Mouse (Mus musculus) frontal cortex, postnatal 36 days (tissue): Measurements from ENCODE around the gene Xlr5c.
A peak's percentile ranks its signal among the peaks of the same experiment; 100 is the strongest.
"Not testable (repeated sequence)": the region's sequence is repeated elsewhere in the genome, so short reads cannot be mapped to it uniquely, and the experiment has no call there.

Source experiments
- DNase-seq, 2 experiments: peaks; one replicate each; pipeline ENCODE4 v3.0.0; 2022; ENCODE audit warnings: low spot score in 2 of 2

Gene Xlr5c

DNA sequence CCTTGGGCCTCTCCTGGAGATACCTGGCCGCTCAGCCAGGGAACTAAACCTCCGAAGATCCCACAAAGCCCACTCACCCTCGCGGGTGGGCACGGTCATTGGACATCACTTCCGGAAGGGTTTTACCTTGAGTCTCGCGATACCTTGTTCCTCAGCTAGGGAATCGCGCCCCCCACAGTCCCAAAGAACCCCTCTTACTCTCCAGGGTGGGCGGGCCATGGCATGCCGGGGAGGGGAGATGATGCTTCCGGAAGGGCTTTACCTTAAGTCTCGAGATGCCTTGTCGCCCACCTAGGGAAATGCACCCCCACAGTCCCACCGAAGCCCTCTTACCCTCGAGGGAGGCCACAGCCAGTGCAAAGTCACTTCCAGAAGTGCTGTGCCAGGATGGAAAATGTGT, at the start of gene Xlr5c, which contains the start of gene Xlr5a:
Xlr5c (minus strand) TSS at position 101 of the 400 bp plus-strand sequence.
Xlr5a (minus strand) TSS at position 101 of the 400 bp plus-strand sequence.
- not testable (repeated sequence) for DNase-seq

- DNase-seq: peak; percentile 52 to 57
Observed at GRCm38 (mm10) chrX:73342483-73342895, 49.7 kb upstream of the Xlr5c start, which contains the start of gene Zfp275. Gene Zfp275, plus strand, starts transcription at chrX:73342621.

DNA sequence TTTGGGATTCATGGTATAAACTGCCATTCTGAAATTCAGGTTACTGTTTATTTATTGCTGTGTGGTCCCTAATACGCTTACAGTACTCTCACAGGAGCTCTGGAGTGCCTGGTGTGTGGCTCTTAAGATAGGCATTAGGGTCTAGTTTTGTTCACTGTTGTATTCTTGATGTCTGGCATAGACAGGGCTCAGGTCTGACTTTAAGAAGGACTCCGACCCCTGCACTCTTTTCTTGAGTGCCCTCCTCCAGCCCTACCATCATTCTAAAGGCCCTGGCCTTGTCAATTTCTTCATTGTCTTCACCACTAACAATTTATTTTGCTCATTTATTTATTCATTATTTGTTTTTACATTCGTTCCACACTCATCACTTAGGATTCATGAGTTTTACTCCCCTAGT, 49.3 kb upstream of the Xlr5c start:
- DNase-seq: no peak

GRCm38 (mm10) chrX:73341473-73341872, 48.7 kb upstream of the Xlr5c start:
- no peak for DNase-seq

DNA sequence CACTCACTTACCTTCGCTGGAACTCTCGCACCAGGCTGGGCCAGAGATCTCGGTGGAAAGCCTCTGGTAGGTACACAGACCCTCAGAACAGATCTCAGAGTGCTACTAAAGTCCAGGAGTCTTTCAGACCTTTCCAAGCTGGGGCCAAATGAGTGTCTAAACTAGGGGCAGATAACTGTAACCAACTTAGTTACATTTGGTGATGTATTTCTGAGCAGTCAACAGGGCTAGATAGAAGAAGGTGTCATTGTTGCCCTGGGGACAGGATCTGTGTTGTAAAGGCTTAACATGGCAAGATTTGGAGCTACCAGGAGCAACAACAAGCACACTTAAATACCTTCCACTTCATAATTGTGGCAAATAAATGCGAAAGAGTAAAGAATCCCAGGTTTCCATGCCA, 44.0 kb upstream of the Xlr5c start, which contains the start of gene Gm45015:
Gm45015 (minus strand) TSS at position 101 of the 400 bp plus-strand sequence.
- no peak for DNase-seq

DNA sequence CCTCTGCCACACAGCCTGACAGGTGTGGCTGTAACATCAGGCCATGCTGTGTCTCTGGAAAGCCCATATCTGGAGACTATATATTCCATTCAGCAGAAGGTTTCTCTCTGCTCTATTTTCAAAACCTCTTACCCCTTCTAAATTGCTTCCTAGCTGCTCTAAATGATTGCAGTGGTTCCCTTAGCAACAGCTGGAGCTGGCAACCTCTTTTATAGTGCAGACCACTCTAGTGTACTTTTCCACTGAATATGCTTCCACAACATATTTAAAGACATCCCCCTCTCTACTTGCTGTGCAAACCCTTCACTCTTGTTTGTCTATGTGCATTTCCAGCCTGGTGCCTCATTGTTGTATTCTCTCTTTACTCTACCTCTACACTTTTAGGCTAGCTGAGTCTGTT, 40.8 kb upstream of the Xlr5c start:
- DNase-seq: no peak

GRCm38 (mm10) chrX:73327215-73327614, 34.4 kb upstream of the Xlr5c start:
- DNase-seq: no peak

DNA sequence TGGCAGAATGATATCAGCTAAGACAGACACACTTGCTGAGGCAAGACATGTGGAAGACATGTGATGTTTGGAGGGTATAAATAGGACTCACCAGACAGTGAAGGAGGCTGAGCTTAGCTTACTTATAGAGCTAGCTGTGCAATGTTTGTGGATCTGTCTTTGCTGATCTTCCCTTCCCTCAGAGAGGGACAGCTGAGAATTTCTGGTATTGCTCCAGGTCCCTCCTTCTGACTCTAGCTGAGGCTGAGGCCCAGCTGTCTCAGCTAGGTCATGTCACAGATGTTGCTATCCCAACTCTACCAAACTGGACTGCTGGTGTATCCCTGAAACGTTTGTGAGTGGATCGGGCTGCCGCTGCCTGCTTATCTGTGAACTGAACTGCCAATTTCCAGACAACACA, 28.3 kb upstream of the Xlr5c start:
- DNase-seq: no peak

- DNase-seq: peak; percentile 7 to 30
Observed at GRCm38 (mm10) chrX:73312522-73312921, 19.7 kb upstream of the Xlr5c start.

- DNase-seq: not testable (repeated sequence)
Observed at GRCm38 (mm10) chrX:73295745-73296144, 3.0 kb upstream of the Xlr5c start.

DNA sequence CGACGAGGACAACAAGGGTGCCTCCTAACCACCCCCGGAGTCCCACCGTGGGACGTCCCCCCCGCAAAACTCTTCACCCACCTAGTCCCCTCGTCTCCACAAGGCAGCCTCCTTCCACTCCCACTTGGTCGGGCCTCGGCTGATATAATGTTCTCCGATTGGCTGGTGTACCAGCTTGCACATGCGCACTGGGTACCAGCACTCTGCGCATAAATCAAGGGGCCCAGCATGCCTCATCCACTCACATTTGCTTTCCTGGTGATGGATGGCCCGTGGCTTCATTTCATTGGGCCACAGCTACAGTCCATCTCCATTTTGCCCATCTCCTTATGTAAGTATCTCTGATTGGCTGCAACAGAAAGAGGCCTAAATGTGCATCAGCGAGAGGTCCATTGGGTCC, 27.5 kb downstream of the Xlr5c start, which contains the start of gene Xlr3c:
Xlr3c (minus strand) TSS at position 121 of the 400 bp plus-strand sequence.
- DNase-seq: not testable (repeated sequence)

GRCm38 (mm10) chrX:73262428-73262827, 30.3 kb downstream of the Xlr5c start:
- DNase-seq: peak in 1 of 2 experiments; percentile 2

GRCm38 (mm10) chrX:73242821-73243325, 49.9 kb downstream of the Xlr5c start, which contains the start of gene Xlr4c:
Gene Xlr4c, minus strand, starts transcription at chrX:73243130.
- not testable (repeated sequence) for DNase-seq
